Mouse (Mus musculus) E14TG2a.4 (cell line): Measurements from ENCODE around the gene Tomt.
A peak's percentile ranks its signal among the peaks of the same experiment; 100 is the strongest.
"Not testable (repeated sequence)": the region's sequence is repeated elsewhere in the genome, so short reads cannot be mapped to it uniquely, and the experiment has no call there.

Experiments used
- H3K27me3 ChIP-seq: 2 replicates; pipeline ENCODE4 v1.6.1; 2014; ENCODE audit warnings: low read length, control low read depth; ENCODE audit not compliant: insufficient read depth
- H3K36me3 ChIP-seq: 2 replicates; pipeline ENCODE4 v1.6.1; 2014; ENCODE audit warnings: low read length, control low read depth; ENCODE audit not compliant: insufficient read depth
- H3K4me1 ChIP-seq: replicated peaks from 2 replicates; pipeline ENCODE4 v1.6.1; 2014; ENCODE audit warnings: low read depth, low read length, control low read depth
- H3K4me3 ChIP-seq: replicated peaks from 2 replicates; pipeline ENCODE4 v1.5.1; 2014; ENCODE audit warnings: mild to moderate bottlenecking, low read length
- H3K9me3 ChIP-seq: 2 replicates; pipeline ENCODE4 v1.6.1; 2014; ENCODE audit warnings: low read length, control low read depth
- CTCF ChIP-seq: conservative IDR thresholded peaks from 2 replicates; pipeline ENCODE4 v1.5.1; 2014; ENCODE audit warnings: low read length
- NANOG ChIP-seq: IDR thresholded peaks from 2 replicates; pipeline ENCODE4 v1.6.1; 2014; ENCODE audit warnings: borderline replicate concordance, low read length, mixed read lengths
- POU5F1 ChIP-seq: IDR thresholded peaks from 2 replicates; pipeline ENCODE4 v1.6.1; 2014; ENCODE audit warnings: low read length, borderline replicate concordance

The Tomt gene

DNA sequence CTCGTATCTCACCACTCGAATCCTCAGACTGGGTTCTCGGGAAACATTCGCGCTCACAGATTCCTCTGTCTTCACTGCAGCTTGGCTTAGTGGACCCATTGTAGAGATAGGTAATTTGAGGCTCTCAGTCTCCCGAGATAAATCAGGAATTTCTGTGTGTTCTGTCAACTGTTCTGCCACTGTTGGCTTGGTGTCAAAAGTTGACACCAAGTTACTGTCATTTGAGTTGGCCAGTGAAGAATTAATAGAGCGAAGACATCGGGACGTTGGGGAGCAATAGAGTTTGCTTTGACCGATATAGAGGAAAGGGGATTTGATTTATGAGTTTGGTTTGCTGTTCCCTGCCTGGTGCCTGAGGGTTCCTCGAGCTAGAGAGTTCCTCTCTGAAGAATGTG, at the start of gene Tomt:
Gene Tomt (minus strand): TSS at position 73 of the 395 bp plus-strand sequence.
- TF ChIP-seq NANOG (no peak), POU5F1 (no peak), CTCF (no peak)
- H3K36me3 ChIP-seq: peaks cover 59% of the 10 kb centered on the region

GRCm38 (mm10) chr7:101955862-101956261, 49.7 kb upstream of the Tomt start:
- H3K27me3 ChIP-seq: no peaks in the 10 kb centered on the region
- H3K36me3 ChIP-seq: peaks cover 9% of the 10 kb centered on the region; the same call in 1 of the 2 replicates
- TF ChIP-seq CTCF (no peak), POU5F1 (no peak), NANOG (no peak)
- no peak overlapping the region for H3K4me3 ChIP-seq
- peaks cover 72% of the 10 kb centered on the region for H3K4me1 ChIP-seq
- H3K9me3 ChIP-seq: no peaks in the 10 kb centered on the region

More for the DNA sequence above, at the start of gene Tomt:
- peak within 1 kb of the TSS; percentile 92 for H3K4me3 ChIP-seq
- no peaks in the 10 kb centered on the region for H3K27me3 ChIP-seq
- 0 out of 2 replicates have a peak, but pooled peaks cover 5% of the 10 kb centered on the region for H3K9me3 ChIP-seq
- peaks cover 55% of the 10 kb centered on the region for H3K4me1 ChIP-seq

GRCm38 (mm10) chr7:101955276-101955675, 49.1 kb upstream of the Tomt start:
- no peaks in the 10 kb centered on the region for H3K27me3 ChIP-seq
- TF ChIP-seq NANOG: no peak
- TF ChIP-seq POU5F1: no peak
- TF ChIP-seq CTCF: no peak

GRCm38 (mm10) chr7:101954163-101954562, 48.0 kb upstream of the Tomt start:
- H3K4me1 ChIP-seq: peaks cover 60% of the 10 kb centered on the region
- no peak for TF ChIP-seq POU5F1
- no peak for TF ChIP-seq CTCF
- no peak for TF ChIP-seq NANOG

More at GRCm38 (mm10) chr7:101955276-101955675, 49.1 kb upstream of the Tomt start:
- no peaks in the 10 kb centered on the region for H3K9me3 ChIP-seq
- H3K4me3 ChIP-seq: no peak overlapping the region
- peaks cover 9% of the 10 kb centered on the region; the same call in 1 of the 2 replicates for H3K36me3 ChIP-seq
- peaks cover 68% of the 10 kb centered on the region for H3K4me1 ChIP-seq

GRCm38 (mm10) chr7:101952098-101952497, 45.9 kb upstream of the Tomt start:
- H3K9me3 ChIP-seq: no peaks in the 10 kb centered on the region
- peaks cover 62% of the 10 kb centered on the region for H3K4me1 ChIP-seq
- peaks cover 16% of the 10 kb centered on the region for H3K36me3 ChIP-seq
- H3K27me3 ChIP-seq: no peaks in the 10 kb centered on the region
- TF ChIP-seq NANOG (no peak), POU5F1 (no peak), CTCF (no peak)
- no peak overlapping the region for H3K4me3 ChIP-seq

More at GRCm38 (mm10) chr7:101954163-101954562, 48.0 kb upstream of the Tomt start:
- Histone ChIP-seq H3K4me3 (no peak overlapping the region), H3K27me3 (no peaks in the 10 kb centered on the region), H3K36me3 (peaks cover 9% of the 10 kb centered on the region; the same call in 1 of the 2 replicates), H3K9me3 (no peaks in the 10 kb centered on the region)

DNA sequence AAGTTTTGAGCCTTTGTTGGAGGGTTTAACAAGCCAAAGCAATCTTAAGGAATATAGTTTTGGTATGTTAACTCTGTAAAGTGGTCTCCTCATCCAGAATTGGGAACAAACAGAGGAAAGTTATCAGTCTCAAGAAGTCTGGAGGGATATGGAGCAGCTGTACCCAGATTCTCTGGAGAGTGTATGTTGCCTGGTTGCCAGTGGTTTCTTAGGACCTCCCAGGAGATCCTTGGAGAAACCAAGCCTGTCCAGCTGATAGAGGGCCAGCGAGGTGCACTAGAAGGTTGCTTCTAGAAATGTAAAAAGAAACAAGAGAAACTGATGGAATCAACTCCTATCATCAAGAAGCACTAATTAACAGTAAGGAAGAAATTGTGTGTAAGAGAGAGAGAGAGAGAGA, 45.5 kb upstream of the Tomt start:
- TF ChIP-seq POU5F1 (no peak), CTCF (no peak), NANOG (no peak)

DNA sequence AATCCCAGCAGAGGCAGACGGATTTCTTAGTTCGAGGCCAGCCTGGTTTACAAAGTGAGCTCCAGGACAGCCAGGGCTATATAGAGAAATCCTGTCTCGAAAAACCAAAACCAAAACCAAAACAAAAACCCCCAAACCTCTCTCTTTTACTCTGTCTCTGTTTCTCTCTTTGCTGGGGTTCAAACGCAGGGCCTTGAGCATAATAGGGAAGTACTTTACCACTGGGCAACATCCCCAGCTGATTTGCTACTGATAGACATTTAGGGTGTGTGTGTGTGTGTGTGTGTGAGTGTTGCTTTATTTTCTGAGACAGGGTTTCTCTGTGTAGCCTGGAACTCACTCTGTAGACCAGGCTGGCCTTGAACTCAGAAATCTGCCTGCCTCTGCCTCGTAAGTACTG, 42.8 kb upstream of the Tomt start:
- H3K4me1 ChIP-seq: peaks cover 46% of the 10 kb centered on the region
- H3K9me3 ChIP-seq, H3K27me3 ChIP-seq, H3K4me3 ChIP-seq: not testable (repeated sequence)
- peaks cover 17% of the 10 kb centered on the region for H3K36me3 ChIP-seq

More for the DNA sequence above, 45.5 kb upstream of the Tomt start:
- no peak overlapping the region for H3K4me3 ChIP-seq
- no peaks in the 10 kb centered on the region for H3K27me3 ChIP-seq
- H3K36me3 ChIP-seq: peaks cover 16% of the 10 kb centered on the region
- no peaks in the 10 kb centered on the region for H3K9me3 ChIP-seq
- H3K4me1 ChIP-seq: peaks cover 58% of the 10 kb centered on the region

DNA sequence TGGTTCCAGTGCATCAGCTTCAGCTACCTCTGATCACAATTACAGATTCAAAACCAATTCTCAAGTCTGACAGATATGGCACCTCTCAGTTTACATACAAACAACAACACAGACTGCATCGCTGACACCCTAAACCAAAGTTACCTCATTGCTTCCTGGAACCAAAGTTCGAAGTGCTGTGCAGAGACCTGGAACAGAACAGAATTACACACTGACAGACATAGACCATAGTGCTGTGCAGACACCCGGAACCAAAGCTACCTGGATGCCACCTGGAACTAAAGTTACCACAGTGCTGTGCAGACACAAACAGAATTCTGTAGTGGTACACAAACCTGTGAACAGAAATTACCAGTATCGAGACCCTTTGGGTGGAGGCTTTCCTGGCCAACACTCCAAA, 33.6 kb upstream of the Tomt start:
- no peak for TF ChIP-seq POU5F1
- no peak for TF ChIP-seq CTCF
- no peak for TF ChIP-seq NANOG
- Histone ChIP-seq H3K9me3 (no peaks in the 10 kb centered on the region), H3K36me3 (peaks cover 54% of the 10 kb centered on the region), H3K27me3 (no peaks in the 10 kb centered on the region), H3K4me3 (no peak overlapping the region), H3K4me1 (peaks cover 79% of the 10 kb centered on the region)

DNA sequence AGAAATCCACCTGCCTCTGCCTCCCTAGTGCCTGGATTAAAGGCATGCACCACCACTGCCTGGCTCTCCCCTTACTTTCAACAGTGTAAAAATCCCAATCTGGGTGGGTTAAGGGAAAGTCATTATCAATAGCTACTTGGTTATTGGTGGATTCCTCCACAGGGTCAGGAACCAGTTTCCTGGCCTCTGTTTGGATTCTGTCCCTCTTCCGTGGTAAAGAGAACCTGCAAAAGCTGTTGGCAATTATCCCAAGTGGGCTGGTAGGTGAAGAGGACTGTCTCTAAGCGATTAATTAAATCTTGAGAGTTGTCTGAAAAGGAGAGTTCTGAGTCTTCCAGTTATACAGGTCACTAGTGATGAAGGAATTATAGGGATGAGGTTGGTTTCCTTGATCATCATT, 32.2 kb upstream of the Tomt start:
- H3K9me3 ChIP-seq: no peaks in the 10 kb centered on the region
- peaks cover 54% of the 10 kb centered on the region for H3K36me3 ChIP-seq
- TF ChIP-seq CTCF (no peak), POU5F1 (no peak), NANOG (no peak)
- H3K4me1 ChIP-seq: peaks cover 78% of the 10 kb centered on the region
- H3K4me3 ChIP-seq: 0 out of 2 replicates have a peak overlapping the region, but pooled peaks have one; percentile 1
- H3K27me3 ChIP-seq: no peaks in the 10 kb centered on the region

DNA sequence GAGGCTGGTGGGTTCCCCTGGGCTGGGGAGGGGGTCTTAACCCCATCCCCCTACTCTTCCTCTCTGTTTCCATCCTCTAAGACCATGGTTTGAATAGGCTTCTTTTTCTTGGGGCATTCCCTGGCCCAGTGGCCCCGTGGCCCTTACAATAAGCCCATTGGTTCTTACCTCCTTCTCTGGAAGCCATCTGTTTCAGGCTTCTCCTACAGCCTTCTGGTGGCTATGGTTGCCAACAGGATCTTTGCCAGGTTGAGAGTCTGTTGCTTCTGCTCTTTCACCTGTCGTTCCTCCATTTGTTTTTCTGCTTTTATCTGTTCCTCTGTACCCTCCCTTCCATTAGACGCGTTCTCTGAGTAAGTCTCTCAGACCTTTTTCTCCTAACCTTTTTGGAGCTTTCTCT, 31.4 kb upstream of the Tomt start:
- Histone ChIP-seq H3K4me3 (no peak overlapping the region), H3K27me3 (no peaks in the 10 kb centered on the region)
- TF ChIP-seq NANOG: no peak

More for the DNA sequence above, 31.4 kb upstream of the Tomt start:
- Histone ChIP-seq H3K9me3 (no peaks in the 10 kb centered on the region), H3K4me1 (peaks cover 85% of the 10 kb centered on the region), H3K36me3 (peaks cover 54% of the 10 kb centered on the region)
